Mouse (Mus musculus) heart, adult 2 months (tissue): ENCODE results near the gene Larp1b.

Experiments used
- CTCF ChIP-seq: fragments of 200-600 bp; IDR thresholded peaks from 2 replicates; pipeline ENCODE4 v1.8.1; 2022; ENCODE audit warnings: antibody characterized with exemption, mild to moderate bottlenecking, moderate library complexity
- POLR2A ChIP-seq: fragments of 200-500 bp; IDR thresholded peaks from 2 replicates; pipeline ENCODE4 v1.6.1; 2011; ENCODE audit warnings: mild to moderate bottlenecking, low read depth, low read length, control low read depth; ENCODE audit not compliant: insufficient read depth

DNA sequence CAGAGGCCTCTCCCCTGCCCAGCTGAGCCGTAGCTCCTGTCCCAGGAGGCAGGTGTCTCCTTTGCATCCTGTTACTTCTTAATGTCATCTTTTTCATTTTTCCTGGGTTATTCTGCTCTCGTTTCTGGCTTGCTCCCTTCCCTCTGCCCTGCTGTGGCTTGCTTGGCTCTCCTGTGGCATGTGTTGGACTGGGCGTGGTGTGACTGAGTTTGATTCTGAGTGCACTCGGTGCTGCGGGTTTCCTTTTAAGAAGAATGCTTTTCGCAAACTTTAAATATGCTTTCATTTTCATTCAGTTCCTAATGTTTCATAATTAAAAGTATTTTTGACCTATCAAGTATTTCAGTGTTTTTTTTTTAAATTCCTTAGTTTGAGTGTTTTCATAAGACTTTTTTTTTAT lies 65.3 kb downstream of the Larp1b start:
- TF ChIP-seq POLR2A (no peak), CTCF (no peak)
